Mouse (Mus musculus) cerebellum, adult (tissue): Measurements from ENCODE around the gene Naa38.

Experiments
- ATAC-seq: cut with Nextera tagmentation; 2 replicates; pipeline ENCODE4 v1.9.2; 2017; ENCODE audit warnings: mild to moderate bottlenecking, moderate library complexity, mixed read lengths; ENCODE audit not compliant: insufficient number of reproducible peaks, low FRiP score, low TSS enrichment

Gene Naa38

DNA sequence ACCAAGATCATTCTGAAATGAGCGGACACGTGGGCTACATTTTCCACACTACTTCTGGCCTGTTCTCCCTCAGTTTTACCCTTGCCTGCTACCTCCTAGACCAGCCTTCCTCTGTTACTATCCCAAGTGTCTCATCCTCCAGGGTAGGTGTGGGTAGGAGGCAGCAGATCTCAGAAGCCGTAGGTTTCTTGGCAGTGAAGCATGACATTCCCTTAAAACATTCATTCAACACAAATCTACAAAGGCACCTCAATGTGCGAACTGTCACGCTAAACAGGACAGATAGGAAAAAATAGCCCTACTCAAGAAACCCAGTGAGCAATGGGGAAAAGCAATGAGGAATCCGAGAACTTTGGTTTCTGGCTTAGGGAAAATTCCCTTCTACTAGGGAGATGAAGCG, 17.3 kb downstream of the Naa38 start:
- ATAC-seq = no peak

DNA sequence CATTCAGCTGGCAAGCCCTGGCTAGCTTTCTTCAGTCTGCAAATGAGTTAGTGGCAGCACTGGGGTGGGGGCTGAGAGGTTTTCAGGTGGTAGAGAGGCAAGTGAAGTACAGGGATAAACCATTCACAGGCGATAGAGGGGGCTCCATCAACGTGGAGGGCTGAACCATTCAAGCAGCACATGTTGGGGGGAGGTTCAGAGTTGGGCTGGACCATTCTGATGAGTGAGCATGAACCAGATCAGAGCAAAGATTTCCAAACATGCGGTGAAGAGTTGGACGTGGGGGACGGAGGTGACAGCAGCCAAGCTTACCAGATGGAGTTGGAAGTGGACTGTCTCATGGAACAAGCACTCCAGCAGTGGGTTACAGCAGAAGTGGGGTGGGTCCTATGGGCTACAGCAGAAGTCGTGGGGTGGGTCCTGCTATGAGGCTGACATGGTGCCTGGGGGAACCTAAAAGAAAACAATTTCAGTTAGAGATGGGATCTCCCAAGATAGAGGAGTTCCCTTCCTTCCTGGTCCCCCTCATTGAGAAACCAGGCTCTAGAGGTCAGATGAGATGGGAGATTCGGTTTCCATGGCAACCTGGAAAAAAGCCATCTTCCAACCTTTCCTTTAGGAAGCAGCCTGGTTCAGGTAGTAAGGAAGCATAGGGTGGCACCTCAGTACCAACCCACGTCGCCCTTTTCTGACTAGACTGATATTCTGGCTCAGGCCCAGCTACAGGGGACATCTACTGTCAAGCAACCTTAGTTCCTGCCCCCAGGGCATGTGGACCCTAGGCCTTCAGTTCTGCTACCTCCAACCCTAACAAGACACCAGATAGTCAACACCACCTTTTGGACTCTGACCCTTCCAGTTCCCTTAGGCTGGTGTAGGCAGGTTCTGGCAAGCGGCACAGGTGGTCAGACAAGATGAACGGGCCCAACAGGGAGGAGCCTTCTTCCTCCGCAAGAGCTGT, 18.2 kb downstream of the Naa38 start, which contains the start of gene Kdm6b:
Gene Kdm6b, minus strand, starts transcription at position 455 of the 961 bp plus-strand sequence.
- no peak for ATAC-seq

DNA sequence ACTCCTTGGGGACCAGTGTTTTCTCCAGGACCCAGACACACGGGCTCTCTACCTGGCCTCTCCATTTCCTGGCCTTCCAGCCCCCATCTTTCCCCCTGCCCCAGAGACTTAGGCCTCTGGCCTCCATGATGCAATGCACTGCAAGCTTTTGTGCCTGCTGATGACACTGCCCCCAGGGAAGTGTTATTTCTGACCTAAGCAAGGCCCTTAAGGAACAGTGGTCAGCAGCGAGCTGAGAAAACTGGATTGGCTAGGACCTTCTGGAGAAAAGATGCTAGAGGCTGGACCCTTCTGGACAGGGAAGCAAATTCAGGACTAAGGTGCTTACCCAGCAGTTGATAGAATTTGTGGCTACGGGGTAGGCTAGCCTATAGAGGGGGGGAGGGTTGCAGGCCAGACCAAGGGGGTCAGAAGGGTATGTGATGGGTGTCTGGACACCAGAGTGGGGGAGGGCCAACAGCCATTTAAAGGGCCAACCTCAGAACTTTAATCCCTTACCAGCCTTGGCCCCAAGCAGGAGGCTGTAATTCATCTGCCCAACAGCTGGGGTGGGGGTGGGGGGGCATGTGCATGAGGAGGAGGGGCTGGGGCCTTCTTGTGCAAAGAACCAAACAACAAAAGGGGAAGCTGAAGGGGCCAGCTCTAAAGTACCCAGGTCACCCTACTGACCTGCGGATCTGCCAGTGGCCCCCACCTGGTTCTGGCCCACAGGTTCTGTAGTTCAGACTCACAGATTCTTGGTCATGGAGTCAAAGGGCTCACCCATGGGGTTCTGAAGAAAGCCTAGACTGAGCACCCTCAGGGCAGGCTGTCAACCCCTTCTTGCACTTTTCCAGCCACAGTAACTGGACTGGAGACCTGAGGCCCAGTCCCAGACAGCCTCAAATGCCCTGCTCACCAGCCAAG, 19.4 kb downstream of the Naa38 start:
- ATAC-seq = no peak

DNA sequence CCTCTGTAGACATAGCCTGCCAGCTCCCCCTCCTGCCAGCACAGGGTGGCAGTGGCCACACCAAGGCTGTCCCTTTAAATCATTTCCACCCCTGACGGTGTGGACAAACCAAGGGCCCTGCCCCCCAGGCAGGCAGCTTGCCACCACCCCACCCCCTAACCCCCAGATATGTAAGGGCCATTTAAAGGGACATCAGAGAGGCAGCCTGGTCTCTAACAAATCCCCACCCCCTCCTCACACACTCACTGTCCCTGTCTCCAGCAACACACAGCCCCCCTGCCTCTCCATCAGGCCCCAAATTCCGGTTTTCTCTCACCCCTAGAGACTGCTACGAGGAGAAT, 20.0 kb downstream of the Naa38 start:
- ATAC-seq = no peak

DNA sequence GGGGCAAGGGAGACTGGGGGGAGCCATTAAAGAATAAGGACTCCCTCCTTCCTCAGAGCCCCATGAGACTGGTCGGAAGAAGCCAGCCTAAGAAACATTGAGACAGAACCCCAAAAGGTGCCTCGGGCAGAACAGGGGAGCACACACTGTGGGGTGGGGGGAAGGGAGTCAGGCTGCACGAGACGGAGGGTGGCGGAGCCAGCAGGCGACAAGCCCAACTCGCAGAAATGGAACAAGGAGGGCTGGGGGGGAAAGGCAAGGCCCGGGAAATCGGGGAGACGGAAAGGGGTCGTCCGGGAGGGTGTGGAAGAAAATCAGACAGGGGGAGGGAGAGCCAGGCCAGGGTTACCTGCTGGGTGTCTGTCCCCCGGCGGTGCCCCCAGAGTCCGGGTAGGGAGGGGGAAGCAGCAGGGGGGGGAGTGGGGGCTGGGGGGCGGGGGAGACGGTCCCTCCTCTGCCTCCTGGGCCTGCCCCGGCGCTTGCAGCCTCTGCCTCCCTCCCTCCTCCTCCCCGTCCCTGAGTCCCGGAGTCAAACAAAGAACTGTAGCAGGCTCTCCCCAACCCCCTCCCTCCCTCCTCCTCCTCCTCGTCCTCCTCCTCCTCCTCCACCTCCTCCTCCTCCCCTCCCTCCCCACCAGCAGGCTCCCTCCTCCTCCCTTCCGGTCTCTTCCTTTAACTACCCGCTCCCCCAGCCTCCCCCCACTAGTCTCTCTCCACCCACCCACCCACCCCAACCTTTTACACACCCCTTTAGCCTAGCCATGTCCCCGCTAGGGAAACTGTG, 20.6 kb downstream of the Naa38 start:
- no peak for ATAC-seq

DNA sequence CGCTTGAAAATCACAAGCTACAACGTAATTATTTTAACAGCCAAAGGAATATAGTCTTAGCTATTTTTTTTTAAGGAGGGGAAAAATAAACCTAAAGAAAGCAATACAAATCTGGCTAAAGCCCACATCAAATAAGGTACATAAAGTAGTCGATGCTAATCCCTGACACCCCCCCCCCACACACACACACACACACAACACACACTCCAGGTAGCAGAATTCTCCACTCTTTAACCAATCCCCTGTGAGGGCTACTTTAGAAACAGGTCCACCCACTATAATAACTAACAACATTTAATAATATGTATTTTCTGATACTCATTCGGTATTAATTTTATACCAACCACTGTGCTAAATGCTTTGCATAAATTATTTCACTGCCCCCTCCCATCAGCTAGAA, 21.2 kb downstream of the Naa38 start:
- no peak for ATAC-seq

DNA sequence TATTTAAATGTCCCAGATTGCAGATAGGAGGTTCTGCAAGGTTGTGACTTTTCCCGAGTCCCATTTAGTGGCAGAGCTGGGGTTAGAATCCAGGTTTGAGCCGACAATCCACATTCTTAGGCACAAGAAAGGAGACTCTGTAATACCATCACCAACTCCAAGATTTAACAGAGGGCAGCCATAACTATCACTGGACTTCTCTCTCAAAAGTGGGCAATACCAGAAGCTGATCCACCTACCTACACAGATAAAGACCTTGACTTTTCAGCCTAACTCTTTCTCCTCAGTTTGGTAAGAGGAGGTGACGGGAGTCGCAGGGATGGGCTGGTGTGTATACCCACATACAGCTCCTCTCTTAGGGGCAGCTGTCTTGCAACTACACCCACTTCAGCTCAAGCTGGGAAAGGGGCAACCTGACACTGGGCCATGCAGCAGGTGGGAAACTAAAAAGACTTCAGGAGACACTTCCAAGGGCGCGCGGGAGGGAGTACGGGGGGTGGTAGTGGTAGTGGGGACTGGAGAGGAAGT, 21.7 kb downstream of the Naa38 start:
- no peak for ATAC-seq

DNA sequence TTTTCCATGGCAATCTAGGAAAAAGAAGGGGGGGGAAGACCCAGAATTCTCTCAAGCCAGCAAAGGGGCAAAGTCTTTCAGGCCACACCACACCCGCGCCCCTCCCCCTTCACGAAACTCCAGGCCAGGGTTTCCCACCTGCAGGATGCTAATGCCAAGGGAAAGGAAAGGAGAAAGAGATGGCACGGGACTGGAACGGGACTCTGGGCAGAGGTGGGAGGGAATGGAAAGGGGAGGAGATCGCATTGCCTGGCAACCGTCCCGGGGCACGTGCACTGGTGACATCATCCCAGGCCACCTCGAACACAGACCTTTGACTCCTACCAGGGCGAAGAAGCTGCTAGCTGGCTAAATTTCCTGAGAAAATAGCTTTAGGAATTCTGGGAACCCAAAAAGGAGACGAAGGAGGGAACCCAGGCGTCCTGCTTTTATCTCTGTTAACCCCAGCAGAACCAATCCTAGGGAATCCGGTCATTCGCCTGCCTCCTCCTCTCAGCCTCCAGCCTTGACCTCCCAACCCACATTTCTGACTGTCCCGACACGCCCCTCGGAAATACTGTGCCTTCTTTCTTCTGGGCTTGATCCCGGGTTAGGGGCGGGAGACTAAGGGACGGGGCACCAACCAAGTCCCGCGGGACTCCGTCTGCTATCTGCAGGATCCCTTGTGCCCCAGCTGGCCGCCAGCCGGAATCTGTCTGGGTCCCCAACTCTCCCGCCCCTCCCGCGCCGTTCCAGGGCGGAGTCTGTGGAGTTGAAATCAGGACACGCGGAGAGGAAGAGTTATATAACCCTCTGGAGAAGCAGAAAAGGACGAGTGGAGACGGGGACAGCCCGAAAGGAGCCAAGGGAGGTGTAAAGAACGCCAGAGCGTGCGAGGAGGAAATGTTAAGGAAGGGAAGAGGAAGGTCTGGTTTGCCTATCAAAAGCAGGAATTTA, 22.4 kb downstream of the Naa38 start:
- ATAC-seq = peak; percentile 29; the same call in 1 of the 2 replicates

DNA sequence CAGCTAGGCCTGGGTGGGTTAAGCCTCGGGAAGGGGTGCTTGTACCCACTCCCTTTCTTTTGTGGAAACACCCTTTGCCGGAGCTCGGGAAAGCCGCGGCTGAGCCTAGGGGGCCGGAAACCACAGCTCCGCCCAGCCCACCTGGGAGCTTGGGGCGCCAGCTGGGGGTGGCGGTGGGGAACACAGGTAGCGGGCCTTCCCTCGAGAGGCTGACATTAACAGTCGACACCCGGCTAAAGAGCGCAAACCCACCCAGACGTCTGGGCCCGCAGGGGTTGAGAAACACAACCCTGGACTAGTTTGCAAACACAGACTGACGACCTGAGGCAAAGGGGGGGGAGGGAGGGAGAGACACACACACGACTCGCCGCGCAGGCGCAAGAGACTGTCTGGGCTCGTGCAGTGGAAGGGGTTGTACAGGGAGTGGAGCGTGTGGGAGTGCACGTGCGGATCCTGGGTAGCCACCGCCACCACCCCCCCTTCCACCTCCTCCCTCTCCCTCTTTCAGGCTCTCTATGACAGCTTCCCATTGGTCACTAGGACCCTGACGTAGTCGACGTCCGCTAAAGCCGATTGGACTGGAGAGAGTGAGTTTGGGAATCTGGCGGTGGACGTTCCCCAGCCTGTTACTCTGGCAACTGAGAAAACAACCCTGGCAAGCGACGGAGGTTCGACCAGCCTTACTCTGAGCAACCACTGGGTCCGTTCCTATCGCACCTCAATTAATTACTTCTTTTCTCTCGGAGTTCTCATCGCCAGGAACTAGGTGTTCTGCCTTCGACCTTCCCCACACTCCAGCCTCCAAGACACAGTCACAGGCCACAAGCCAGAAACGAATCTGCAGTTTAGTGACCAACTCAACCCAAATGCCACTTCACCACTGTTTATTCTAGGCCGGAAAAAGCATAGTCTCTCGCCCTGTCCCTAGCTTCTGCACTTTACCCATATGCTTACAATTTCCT, 23.5 kb downstream of the Naa38 start:
- peak; percentile 79 for ATAC-seq

DNA sequence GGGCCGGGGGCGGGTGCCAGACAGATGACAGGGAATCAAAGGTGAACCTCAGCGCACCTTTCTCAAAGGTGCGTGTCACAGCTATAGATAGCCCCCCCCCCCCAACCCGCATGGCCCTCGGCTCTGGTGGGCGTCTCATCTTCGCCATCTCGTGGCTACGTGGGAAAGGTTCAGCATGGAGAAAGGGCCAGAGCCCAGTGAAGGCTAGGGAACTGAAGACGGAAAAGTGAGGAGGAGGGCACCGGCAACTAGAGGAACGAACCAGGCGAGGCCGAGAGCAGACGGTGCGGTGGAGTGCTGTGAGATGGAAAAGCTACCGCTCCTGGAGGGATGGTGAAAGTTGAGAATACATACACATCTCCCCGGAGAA, 24.1 kb downstream of the Naa38 start:
- ATAC-seq = no peak

DNA sequence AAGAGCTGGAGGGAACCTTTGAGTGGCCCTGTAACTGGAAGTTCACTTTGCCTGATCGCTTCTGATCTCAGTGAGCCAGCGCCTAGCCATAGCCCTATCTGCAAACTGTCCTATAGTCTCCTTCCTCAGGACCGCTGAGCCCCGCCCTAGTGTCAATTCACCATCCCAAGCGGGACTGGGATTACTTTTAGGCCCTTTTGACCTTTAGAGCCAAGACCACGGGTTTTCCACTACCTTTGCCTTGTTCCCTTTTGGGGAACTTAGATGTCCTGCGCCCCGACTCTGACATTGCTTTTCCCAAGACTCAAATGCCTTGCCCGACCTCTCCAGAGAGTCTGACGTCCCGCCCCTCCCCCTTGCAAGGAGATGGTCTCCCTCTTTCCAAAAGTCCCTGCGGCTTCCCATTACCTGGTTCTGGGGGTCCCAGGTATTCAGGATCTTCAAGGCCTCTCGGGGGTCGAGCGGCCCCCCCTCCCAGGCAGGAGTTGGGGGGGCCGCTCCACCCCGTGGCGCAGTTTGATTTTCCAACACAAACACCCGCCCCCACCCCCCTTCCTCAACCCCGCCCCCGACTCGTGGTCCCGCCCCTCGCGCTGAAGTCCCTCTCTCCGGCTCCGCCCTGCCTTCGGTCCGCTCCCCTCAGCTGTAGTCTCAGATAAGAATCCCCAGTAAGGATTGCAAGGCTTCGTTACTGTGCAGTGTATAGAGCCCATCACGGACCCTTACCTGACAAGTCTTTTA, 24.7 kb downstream of the Naa38 start:
- no peak for ATAC-seq

DNA sequence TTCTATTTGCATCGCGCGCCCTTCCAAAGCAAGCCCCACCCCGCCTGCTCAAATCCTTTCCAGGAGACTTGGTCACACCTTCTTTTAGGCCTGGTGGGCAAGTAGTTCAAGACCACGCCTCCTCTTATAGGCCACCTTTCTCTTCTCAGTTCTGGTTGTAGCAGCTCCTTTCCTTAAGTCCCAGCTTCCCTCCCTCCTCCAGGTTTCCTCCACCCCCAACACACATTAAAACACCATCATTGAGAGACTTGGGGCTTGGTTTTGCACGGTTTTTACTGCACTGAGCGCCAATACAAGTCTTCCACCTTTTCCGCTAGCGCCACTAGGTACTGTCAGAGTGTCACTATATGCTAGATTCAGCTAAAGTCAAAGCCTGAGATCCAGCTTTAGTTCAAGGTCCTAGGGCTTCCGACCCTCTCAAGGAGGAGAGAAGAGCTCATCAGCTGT, 25.3 kb downstream of the Naa38 start:
- no peak for ATAC-seq

DNA sequence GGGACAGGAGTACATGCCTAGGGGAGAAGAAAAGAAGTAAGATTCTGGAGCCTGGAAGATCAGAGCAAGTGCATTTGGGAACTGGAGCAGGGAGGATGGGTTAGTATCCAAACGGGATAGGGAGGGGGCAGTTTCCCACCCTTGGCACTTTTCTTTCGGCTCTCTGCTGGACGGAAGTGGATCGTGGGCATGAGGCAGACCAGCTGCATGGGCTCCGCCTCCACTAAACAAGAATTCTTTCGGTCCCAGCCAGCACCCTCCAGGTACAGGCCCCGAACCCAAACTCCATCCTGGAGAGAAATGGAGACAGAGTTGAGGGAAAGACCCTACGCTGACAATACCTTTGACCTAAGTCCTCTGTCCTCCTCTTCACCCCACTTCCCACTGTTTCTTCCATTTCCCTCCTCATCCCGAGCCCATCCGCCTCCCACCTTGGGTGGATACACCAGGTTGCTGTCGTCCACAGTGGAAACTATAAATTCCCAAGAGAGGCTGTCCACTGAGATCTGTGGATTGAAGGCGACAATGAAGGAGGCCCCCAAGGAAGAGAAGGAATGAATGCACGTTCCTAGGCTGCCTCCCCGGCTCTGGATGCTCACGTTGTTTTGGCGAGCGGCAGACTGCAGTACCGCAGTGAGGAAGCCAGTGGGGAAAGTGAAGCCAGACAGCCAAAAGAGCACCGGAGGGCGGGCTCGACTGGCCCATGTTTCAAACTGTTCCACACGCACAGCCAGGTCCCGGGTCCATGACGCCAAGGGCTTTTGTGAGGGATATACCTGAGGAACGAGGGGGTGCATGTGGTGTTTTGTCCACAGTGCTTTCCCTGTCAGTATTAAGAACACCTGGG, 26.1 kb downstream of the Naa38 start:
- no peak for ATAC-seq

DNA sequence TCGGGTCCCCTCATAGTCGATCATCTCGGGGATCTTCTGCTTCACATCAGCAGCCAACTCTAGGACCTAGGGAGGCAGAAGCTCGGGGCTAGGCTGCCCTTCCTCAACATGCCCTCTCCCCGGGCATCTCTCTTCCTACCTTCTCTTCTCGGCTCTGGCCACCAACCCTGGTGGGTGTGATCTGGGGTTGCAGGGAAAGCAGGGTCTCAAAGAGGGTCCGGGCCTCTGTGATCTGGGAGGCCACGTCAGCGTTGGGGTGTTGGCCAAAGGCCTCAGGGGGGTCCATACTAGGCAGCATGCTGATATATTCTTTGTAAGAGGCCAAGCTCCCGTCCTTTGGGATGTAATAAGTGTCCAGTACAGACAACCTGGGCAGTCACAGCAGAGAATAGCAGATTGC, 27.6 kb downstream of the Naa38 start:
- ATAC-seq = no peak

DNA sequence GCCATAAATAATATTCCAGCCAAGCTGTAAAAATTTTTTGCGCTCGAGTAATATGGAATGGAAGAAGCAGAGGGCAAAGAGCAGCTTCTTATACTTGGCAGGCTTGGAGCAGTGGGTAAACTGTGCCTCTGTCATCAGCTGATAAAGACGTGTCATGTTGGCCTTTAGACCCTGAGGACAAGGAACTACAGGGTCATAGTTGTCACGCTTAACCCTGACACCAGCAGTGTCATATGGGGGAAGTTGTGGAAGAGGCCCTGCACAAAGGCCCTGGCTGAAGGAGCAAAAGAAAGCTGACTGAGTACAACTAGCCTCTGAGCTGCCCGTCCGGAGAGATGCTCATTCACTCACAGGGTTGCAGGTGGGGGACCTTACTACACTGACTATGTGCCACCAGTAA, 28.6 kb downstream of the Naa38 start:
- no peak for ATAC-seq

DNA sequence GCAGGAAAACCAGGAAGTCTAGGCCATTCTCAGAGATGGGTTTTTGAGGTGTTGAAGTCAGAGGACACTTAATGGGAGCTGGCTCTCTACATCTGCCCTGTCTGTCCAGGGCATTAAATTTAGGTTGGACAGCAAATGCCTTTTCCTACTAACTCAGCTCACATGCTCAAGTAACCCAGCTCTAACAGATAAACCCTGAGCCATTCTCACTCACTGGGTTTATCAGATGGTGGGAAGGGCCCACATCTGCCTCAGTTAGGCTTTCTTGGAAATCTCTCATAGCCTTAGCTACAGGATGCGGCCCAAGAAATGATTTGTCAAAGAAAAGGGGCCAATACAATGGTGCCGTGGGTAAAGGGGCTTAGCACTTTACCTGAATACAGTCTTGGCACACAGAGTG, 31.0 kb downstream of the Naa38 start:
- no peak for ATAC-seq
